Mouse (Mus musculus): Measurements from ENCODE around the gene Lrp1.

- TF ChIP-seq POLR2A (IDR thresholded peaks at IDR 0.05; ENCODE audit: low read depth, low read length), result no peak
- TF ChIP-seq CTCF (IDR thresholded peaks at IDR 0.05; ENCODE audit: borderline replicate concordance, insufficient read depth, low read length), result no peak
Observed at GRCm38 (mm10) chr10:127561145-127561544, 59.8 kb downstream of the Lrp1 start.

Measured in embryonic fibroblast, embryonic 13.5 days (primary cell).